Mouse (Mus musculus) CH12.LX (cell line): ENCODE results near the gene Ascc2. TPM values are rescaled to one million over a fixed set of nuclear protein-coding genes. Genes with fewer than 3 reads are reported as not detected.

Experiments used
- DNase-seq: peaks from one replicate; pipeline ENCODE4 v3.0.0-alpha.2; 2013; ENCODE audit errors: extremely low read depth
- H3K27ac ChIP-seq: 2 replicates; pipeline ENCODE4 v1.5.1; 2012; ENCODE audit warnings: low read depth, mild to moderate bottlenecking, control low read depth, moderate library complexity; ENCODE audit not compliant: insufficient read depth
- H3K27me3 ChIP-seq: replicated peaks from 2 replicates; pipeline ENCODE3; 2012; ENCODE audit warnings: inconsistent platforms
- H3K36me3 ChIP-seq, 2 experiments: replicated peaks in 1 of 2; 2 replicates each; pipeline versions ENCODE3 to v1.6.1; 2012; ENCODE audit warnings: inconsistent platforms in 1 of 2, low read length in 1 of 2, mild to moderate bottlenecking in 1 of 2, mixed read lengths in 1 of 2, moderate library complexity in 1 of 2; ENCODE audit not compliant: control insufficient read depth in 1 of 2, insufficient read depth in 1 of 2
- H3K4me1 ChIP-seq, 2 experiments: 2 replicates each; pipeline ENCODE4 v1.6.1; 2012; ENCODE audit warnings: inconsistent platforms in 1 of 2, moderate library complexity in 1 of 2; ENCODE audit not compliant: insufficient read depth in 2 of 2, control insufficient read depth in 1 of 2
- H3K4me2 ChIP-seq: 2 replicates; pipeline ENCODE4 v1.6.1; 2012; ENCODE audit warnings: low read depth, mild to moderate bottlenecking, control low read depth; ENCODE audit not compliant: poor library complexity, insufficient read depth, severe bottlenecking
- H3K4me3 ChIP-seq, 3 experiments: fragments of 150-350 bp in 1 of 3; sonication (generic) in 1 of 3; replicated peaks in 1 of 3; 2 replicates each; pipeline versions ENCODE3 to v1.5.1; 2011 to 2012; ENCODE audit warnings: low read depth in 2 of 3, low read length in 2 of 3, mild to moderate bottlenecking in 2 of 3, moderate library complexity in 2 of 3, control low read depth in 1 of 3, improper control_type of control experiment in 1 of 3, inconsistent platforms in 1 of 3, mixed read lengths in 1 of 3; ENCODE audit not compliant: poor library complexity in 1 of 3
- H3K79me2 ChIP-seq: replicated peaks from 2 replicates; pipeline ENCODE4 v1.6.1; 2012; ENCODE audit warnings: mild to moderate bottlenecking, moderate library complexity; ENCODE audit not compliant: control insufficient read depth, poor library complexity, insufficient read depth, severe bottlenecking; ENCODE audit errors: extremely low read depth
- H3K9ac ChIP-seq: 2 replicates; pipeline ENCODE4 v1.6.1; 2012; ENCODE audit warnings: low read depth, mild to moderate bottlenecking, control low read depth, moderate library complexity; ENCODE audit not compliant: insufficient read depth
- H3K9me3 ChIP-seq: replicated peaks from 2 replicates; pipeline ENCODE3; 2012; ENCODE audit warnings: low read length, inconsistent platforms, mixed read lengths
- CTCF ChIP-seq, 2 experiments: IDR thresholded peaks in 1 of 2; conservative IDR thresholded peaks in 1 of 2; 2 replicates each; pipeline ENCODE4 v1.5.1; 2011 to 2012; ENCODE audit warnings: low read depth in 2 of 2, low read length in 2 of 2, improper control_type of control experiment in 1 of 2, inconsistent platforms in 1 of 2, mild to moderate bottlenecking in 1 of 2, moderate library complexity in 1 of 2
- ELF1 ChIP-seq: IDR thresholded peaks from 2 replicates; pipeline ENCODE4 v1.6.1; 2014; ENCODE audit warnings: low read depth, mild to moderate bottlenecking, inconsistent platforms, low read length, improper control_type of control experiment
- ETS1 ChIP-seq: conservative IDR thresholded peaks from 2 replicates; pipeline ENCODE4 v1.6.1; 2012; ENCODE audit warnings: low read depth, mild to moderate bottlenecking, inconsistent platforms, low read length, improper control_type of control experiment, moderate library complexity
- GABPA ChIP-seq: IDR thresholded peaks from 2 replicates; pipeline ENCODE4 v1.6.1; 2012; ENCODE audit warnings: low read depth, low read length, improper control_type of control experiment, inconsistent platforms; ENCODE audit not compliant: insufficient replicate concordance
- HCFC1 ChIP-seq: IDR thresholded peaks from 2 replicates; pipeline ENCODE4 v1.6.1; 2012; ENCODE audit warnings: low read depth, mild to moderate bottlenecking, inconsistent platforms, low read length, improper control_type of control experiment
- MEF2A ChIP-seq: IDR thresholded peaks from 2 replicates; pipeline ENCODE4 v1.6.1; 2014; ENCODE audit warnings: low read depth, mild to moderate bottlenecking, inconsistent platforms, low read length, improper control_type of control experiment, borderline replicate concordance
- MXI1 ChIP-seq: IDR thresholded peaks from 2 replicates; pipeline ENCODE4 v1.6.1; 2011; ENCODE audit warnings: mild to moderate bottlenecking, low read depth, low read length, improper control_type of control experiment
- POLR2AphosphoS2 ChIP-seq: IDR thresholded peaks from 2 replicates; pipeline ENCODE4 v1.6.1; 2011; ENCODE audit warnings: low read depth, low read length, improper control_type of control experiment
- TBP ChIP-seq: conservative IDR thresholded peaks from 2 replicates; pipeline ENCODE4 v1.6.1; 2011; ENCODE audit warnings: low read depth, low read length, improper control_type of control experiment
- UBTF ChIP-seq: IDR thresholded peaks from 2 replicates; pipeline ENCODE4 v1.6.1; 2012; ENCODE audit warnings: low read depth, mild to moderate bottlenecking, inconsistent platforms, low read length, improper control_type of control experiment, moderate library complexity
- USF2 ChIP-seq: conservative IDR thresholded peaks from 2 replicates; pipeline ENCODE4 v1.6.1; 2011; ENCODE audit warnings: low read depth, low read length, improper control_type of control experiment
- ZC3H11A ChIP-seq: IDR thresholded peaks from 2 replicates; pipeline ENCODE4 v1.6.1; 2012; ENCODE audit warnings: low read depth, mild to moderate bottlenecking, inconsistent platforms, low read length, improper control_type of control experiment
- dilution Hi-C: fragments of 300-500 bp; cut with MboI; formaldehyde crosslinking; loops from 2 replicates; pipeline ENCODE4 v1.14.3; 2020; ENCODE audit warnings: low sequenced_read_pairs; ENCODE audit not compliant: extremely low pct_unique_long_range_greater_than_20kb, extremely low pct_ligation_motif_present
- in situ Hi-C: fragments of 300-500 bp; cut with MboI; formaldehyde crosslinking; loops from 3 replicates; pipeline ENCODE4 v1.14.3; 2019; ENCODE audit warnings: low sequenced_read_pairs, low pct_ligation_motif_present, low pct_unique_long_range_greater_than_20kb, mixed read lengths
- polyA plus RNA-seq: library from polyadenylated mRNA; unstranded; fragments of >175 nt; gene quantifications from 2 replicates; pipeline ENCODE4 v1.2.1, GENCODE M21; 2012; ENCODE audit warnings: low read depth; ENCODE audit not compliant: insufficient read length
- total RNA-seq, 2 experiments: library from RNA; depleted of rRNA; stranded (reverse); fragments of 300-350 nt in 1 of 2; fragments of >200 nt in 1 of 2; gene quantifications; 2 replicates each; pipeline ENCODE4 v1.2.3; 2012 to 2014

The Ascc2 gene
- total and polyA plus RNA-seq, 3 experiments: 25.1 to 52.9 (median 34.6) TPM

DNA sequence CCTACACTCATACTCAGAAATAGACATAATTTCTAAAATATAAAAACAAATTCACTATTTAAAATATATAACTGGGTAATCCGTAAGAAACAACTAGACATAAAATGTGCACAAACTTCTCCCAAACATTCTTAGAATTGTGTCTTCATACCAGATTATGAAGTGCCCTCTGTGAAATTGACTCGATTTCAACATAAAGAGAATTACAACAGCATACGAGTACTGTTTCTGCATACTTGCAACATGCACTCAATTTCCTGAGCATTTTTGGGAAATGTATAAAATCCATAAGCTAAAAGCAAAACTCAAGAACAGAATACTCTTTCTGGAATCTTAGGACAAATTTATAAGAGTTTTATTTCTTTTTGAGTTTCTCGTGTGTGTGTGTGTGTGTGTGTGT is 45.7 kb upstream of the Ascc2 start:
- in situ Hi-C loops: no loop called here
- peaks cover 61% of the 10 kb centered on the region for H3K79me2 ChIP-seq
- DNase-seq: no peak
- H3K4me1 ChIP-seq: peaks cover 8 to 43% of the 10 kb centered on the region in 2 experiments
- H3K27me3 ChIP-seq: no peaks in the 10 kb centered on the region
- H3K27ac ChIP-seq: no peak overlapping the region
- TF ChIP-seq USF2 (no peak), ELF1 (no peak)
- TF ChIP-seq, all 38 proteins: peak for 0
- dilution Hi-C loops: no loop called here
- H3K9ac ChIP-seq: no peak overlapping the region; the same call in 1 of the 2 replicates
- H3K36me3 ChIP-seq: peaks cover 0 to 20% of the 10 kb centered on the region in 2 experiments
- H3K9me3 ChIP-seq: no peaks in the 10 kb centered on the region
- H3K4me2 ChIP-seq: peak overlapping the region; percentile 88
- H3K4me3 ChIP-seq: no peak overlapping the region

GRCm38 (mm10) chr11:4593491-4593848 is 44.1 kb upstream of the Ascc2 start:
- dilution Hi-C loops: no loop called here
- Histone ChIP-seq H3K4me3 (peak overlapping the region; percentile 65 to 93 (median 72)), H3K9ac (peak overlapping the region; percentile 79), H3K79me2 (peaks cover 54% of the 10 kb centered on the region), H3K27ac (no peak overlapping the region), H3K36me3 (peaks cover 0 to 13% of the 10 kb centered on the region in 2 experiments), H3K9me3 (no peaks in the 10 kb centered on the region), H3K4me2 (peak overlapping the region; percentile 100), H3K27me3 (no peaks in the 10 kb centered on the region), H3K4me1 (peaks cover 8 to 48% of the 10 kb centered on the region in 2 experiments)
- TF ChIP-seq USF2 (no peak), TBP (0 out of 2 replicates have a peak, but pooled peaks have one; percentile 21), MXI1 (peak; percentile 7; the same call in 1 of the 2 replicates)
- no peak for DNase-seq
- in situ Hi-C loops: no loop called here

DNA sequence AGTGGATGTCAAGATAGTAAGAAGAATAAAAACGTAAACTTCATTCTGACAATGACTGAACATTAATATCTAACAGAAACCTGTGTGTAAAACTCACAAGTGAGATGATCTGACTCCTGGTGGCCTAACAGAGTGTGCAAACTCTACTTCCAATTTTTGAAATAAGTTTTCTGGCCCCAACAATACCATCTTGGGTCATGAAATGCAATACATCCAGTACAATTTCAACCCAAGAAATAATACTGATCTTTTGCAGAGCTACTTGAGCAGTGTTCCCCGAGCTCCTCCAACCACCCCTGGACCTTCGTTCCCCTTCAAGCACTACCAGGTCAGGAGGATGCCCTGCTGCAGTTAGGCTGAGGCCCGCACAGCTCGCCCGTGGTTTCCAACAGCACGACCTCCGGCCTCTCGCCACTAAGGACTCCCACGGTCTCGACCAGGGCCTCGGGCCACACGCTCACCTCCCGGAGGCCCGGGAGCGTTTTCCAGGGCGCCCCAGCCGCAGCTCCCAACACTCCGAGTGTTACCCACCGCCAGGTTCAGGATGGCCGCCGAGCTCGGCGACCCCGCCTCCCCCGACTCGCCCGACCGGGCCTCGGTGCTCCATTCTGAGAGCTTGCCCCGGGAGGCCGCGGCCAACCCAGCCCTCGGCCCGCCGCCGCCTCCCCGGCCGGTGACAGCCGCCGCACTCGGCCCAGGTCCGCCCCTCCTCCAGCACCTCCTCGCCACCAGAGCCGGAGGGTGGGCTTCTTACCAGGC is 43.5 kb upstream of the Ascc2 start:
- H3K27ac ChIP-seq: peak overlapping the region; percentile 55
- TF ChIP-seq GABPA (no peak), UBTF (peak; percentile 76), ZC3H11A (no peak), POLR2AphosphoS2 (no peak), HCFC1 (peak; percentile 48), CTCF (conservative IDR thresholded peaks at IDR 0.05 in 1 of 2, IDR thresholded peaks at IDR 0.05 in 1 of 2; ENCODE audit: low read depth in 2 of 2, low read length in 2 of 2) (peak in 1 of 2 experiments; percentile 19; a peak in 1 of 4 replicates), MEF2A (0 out of 2 replicates have a peak, but pooled peaks have one; percentile 17), ETS1 (no peak), ELF1 (0 out of 2 replicates have a peak, but pooled peaks have one; percentile 19)
- H3K4me3 ChIP-seq: peak overlapping the region; percentile 65 to 93 (median 72)
- H3K79me2 ChIP-seq: peaks cover 51% of the 10 kb centered on the region
- in situ Hi-C loops (no loop called here), dilution Hi-C loops (no loop called here)
- peak overlapping the region; percentile 79 for H3K9ac ChIP-seq
- DNase-seq: peak; percentile 45
- peaks cover 0 to 9% of the 10 kb centered on the region in 2 experiments for H3K36me3 ChIP-seq
- no peaks in the 10 kb centered on the region for H3K9me3 ChIP-seq
- peaks cover 8 to 52% of the 10 kb centered on the region in 2 experiments for H3K4me1 ChIP-seq
- no peaks in the 10 kb centered on the region for H3K27me3 ChIP-seq
- peak overlapping the region; percentile 100; the same call in 1 of the 2 replicates for H3K4me2 ChIP-seq
